Mouse (Mus musculus) liver, embryonic 12.5 days (tissue): ENCODE data around the gene Gm20458. TPM values are rescaled to one million over a fixed set of nuclear protein-coding genes. Genes with fewer than 3 reads are reported as not detected.

Source experiments
- ATAC-seq: fragments of 200-750 bp; cut with Nextera tagmentation; 2 replicates; pipeline ENCODE4 v1.8.0; 2017; ENCODE audit warnings: moderate number of reproducible peaks, mild to moderate bottlenecking, moderate library complexity
- H3K27ac ChIP-seq: fragments of 300-500 bp; sonication (generic); 2 replicates; pipeline ENCODE4 v1.5.1; 2016; ENCODE audit warnings: mild to moderate bottlenecking
- H3K27me3 ChIP-seq: fragments of 300-500 bp; sonication (generic); replicated peaks from 2 replicates; pipeline ENCODE4 v1.6.1; 2016; ENCODE audit warnings: mild to moderate bottlenecking, moderate library complexity
- H3K36me3 ChIP-seq: fragments of 300-500 bp; sonication (generic); 2 replicates; pipeline ENCODE4 v1.6.1; 2016; ENCODE audit warnings: mild to moderate bottlenecking, moderate library complexity
- H3K4me1 ChIP-seq: fragments of 300-500 bp; sonication (generic); 2 replicates; pipeline ENCODE4 v1.6.1; 2016
- H3K4me2 ChIP-seq: fragments of 300-500 bp; sonication (generic); 2 replicates; pipeline ENCODE4 v1.6.1; 2016; ENCODE audit warnings: mild to moderate bottlenecking, moderate library complexity
- H3K4me3 ChIP-seq: fragments of 300-500 bp; sonication (generic); 2 replicates; pipeline ENCODE4 v1.5.1; 2016; ENCODE audit warnings: mild to moderate bottlenecking, moderate library complexity
- H3K9ac ChIP-seq: fragments of 300-500 bp; sonication (generic); 2 replicates; pipeline ENCODE4 v1.6.1; 2016; ENCODE audit warnings: mild to moderate bottlenecking, moderate library complexity
- H3K9me3 ChIP-seq: fragments of 300-500 bp; sonication (generic); replicated peaks from 2 replicates; pipeline ENCODE4 v1.6.1; 2016; ENCODE audit warnings: mild to moderate bottlenecking, moderate library complexity
- WGBS: fragments of 180-500 bp; shearing (Covaris S2); methylation state at CpG from one replicate; pipeline ENCODE4 v1.1.7; 2016; ENCODE audit not compliant: insufficient replicate concordance; 5-methylcytosine and 5-hydroxymethylcytosine counted together
- polyA plus RNA-seq: library from polyadenylated mRNA; unstranded; fragments of >200 nt; fragmentation: Nextera tagmentation; extraction: Ambion mirVana; gene quantifications from 2 replicates; pipeline ENCODE4 v1.2.1, GENCODE M21; 2016

Gene Gm20458
- 4.7 and 5.2 TPM in 2 replicates for polyA plus RNA-seq

DNA sequence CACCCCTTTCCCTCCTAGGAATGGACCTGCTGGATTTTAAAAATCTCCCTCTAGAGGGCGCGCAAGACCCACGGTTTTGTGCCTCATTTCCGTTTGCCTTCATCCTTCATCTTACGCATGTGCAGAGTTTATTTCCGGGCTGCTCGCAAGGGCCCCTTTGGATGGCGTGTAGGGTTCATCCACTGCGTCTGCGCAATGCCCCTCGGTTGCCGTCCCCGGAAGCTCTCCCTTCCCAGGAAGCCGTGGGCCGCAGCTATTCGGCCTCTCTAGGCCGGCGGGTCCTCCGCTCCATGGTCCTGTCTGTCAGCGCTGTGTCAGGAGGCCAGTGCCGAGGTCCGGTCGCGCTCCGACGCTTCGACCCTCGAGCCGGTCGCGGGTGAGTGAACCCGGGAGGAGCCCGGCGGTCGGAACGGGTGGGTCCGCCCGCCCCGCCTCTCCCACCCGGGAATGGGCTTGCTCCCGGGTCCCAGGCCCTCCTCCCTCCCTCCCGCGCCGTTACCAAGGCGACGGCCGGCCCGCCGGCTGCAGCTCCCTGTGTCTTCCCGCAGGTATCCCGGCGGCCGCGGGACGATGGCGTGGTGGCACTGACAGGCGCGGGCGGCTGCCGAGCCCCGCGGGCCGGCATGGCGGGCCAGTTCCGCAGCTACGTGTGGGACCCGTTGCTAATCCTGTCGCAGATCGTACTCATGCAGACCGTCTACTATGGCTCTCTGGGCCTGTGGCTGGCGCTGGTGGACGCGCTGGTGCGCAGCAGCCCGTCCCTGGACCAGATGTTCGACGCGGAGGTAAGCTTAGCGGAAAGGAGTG lies at the start of gene Gm20458:
Gm20458 (plus strand) TSS at position 223 of the 807 bp plus-strand sequence.
- Histone ChIP-seq H3K9ac (peak within 1 kb of the TSS; percentile 82), H3K27ac (peak within 1 kb of the TSS; percentile 72), H3K4me2 (peak within 1 kb of the TSS; percentile 89), H3K27me3 (peaks cover 19% of the 10 kb centered on the region; the same call in 1 of the 2 replicates), H3K4me1 (peaks cover 24% of the 10 kb centered on the region), H3K36me3 (peaks cover 34% of the 10 kb centered on the region), H3K9me3 (no peaks in the 10 kb centered on the region), H3K4me3 (peak within 1 kb of the TSS; percentile 86)
- WGBS = under 1% methylated on average over 78 of the region's 79 CpGs
- peak; percentile 98 for ATAC-seq

DNA sequence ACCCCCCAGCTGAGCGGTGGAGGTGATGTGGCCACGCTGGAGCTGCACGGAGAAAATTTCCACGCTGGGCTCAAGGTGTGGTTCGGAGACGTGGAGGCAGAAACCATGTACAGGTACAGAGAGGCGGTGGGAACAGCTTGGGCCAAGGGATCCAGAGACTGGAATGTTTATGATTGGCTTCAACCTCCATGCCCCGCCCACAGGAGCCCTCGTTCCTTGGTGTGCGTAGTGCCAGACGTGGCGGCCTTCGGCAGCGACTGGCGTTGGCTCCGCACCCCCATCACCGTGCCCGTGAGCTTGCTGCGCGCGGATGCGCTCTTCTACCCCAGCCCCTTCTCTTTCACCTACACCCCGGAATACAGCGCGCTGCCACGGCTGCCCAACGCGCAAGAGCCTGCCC lies 46.6 kb upstream of the Gm20458 start:
- H3K9ac ChIP-seq = no peak overlapping the region
- no peak for ATAC-seq
- H3K36me3 ChIP-seq = no peaks in the 10 kb centered on the region
- no peaks in the 10 kb centered on the region for H3K9me3 ChIP-seq
- 23% methylated on average over 28 of the region's 28 CpGs for WGBS
- H3K4me1 ChIP-seq = no peaks in the 10 kb centered on the region
- H3K27me3 ChIP-seq = peaks cover 51% of the 10 kb centered on the region
- H3K4me3 ChIP-seq = no peak overlapping the region
- no peak overlapping the region for H3K27ac ChIP-seq
- H3K4me2 ChIP-seq = peak overlapping the region; percentile 38

DNA sequence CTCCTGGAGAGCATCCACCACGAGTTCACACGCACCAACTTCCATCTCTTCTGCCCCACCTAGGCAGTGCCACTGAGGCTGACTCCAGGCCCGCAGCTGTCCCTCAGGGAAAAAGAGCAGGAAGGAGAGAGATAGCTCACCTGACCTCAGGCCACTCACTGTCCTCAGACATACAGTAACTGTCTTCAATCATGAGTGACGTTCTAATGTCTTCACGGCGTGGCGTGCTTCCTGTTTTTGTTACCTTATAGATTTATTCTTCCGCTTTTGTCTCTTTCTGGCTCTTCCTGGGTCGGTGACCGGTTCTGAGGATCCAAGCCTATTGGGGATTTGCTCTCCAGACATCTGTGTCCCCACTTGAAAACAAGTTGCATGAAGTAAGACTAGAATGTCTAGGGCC lies 46.2 kb upstream of the Gm20458 start:
- H3K36me3 ChIP-seq = no peaks in the 10 kb centered on the region
- H3K27ac ChIP-seq = no peak overlapping the region
- H3K9me3 ChIP-seq = no peaks in the 10 kb centered on the region
- no peak overlapping the region for H3K9ac ChIP-seq
- H3K4me3 ChIP-seq = no peak overlapping the region
- WGBS = 48% methylated on average over 10 of the region's 10 CpGs
- no peak for ATAC-seq
- peak overlapping the region; percentile 38 for H3K4me2 ChIP-seq
- H3K27me3 ChIP-seq = peaks cover 47% of the 10 kb centered on the region
- no peaks in the 10 kb centered on the region for H3K4me1 ChIP-seq

DNA sequence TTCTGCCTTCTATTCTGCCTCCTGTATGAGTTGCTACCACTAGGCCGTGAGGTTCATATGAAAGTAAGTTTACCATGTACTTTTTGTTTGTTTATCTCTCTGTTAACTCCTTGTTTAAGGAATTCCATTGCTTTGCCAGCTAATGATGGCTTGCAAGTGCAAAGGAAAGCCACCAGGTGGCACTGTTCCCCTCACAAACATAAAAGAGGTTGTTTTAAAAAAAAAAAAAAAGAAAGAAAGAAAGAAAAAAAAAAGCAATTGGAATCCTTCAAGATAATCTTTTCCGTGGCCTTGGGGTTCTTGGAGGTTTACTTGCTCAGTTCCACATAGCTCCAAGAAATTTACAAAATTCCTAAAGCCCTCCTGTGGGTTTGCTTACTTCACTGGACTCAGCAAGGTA lies 43.6 kb upstream of the Gm20458 start:
- Histone ChIP-seq H3K4me2 (no peak overlapping the region), H3K36me3 (no peaks in the 10 kb centered on the region), H3K27me3 (peaks cover 32% of the 10 kb centered on the region), H3K4me1 (no peaks in the 10 kb centered on the region), H3K9ac (no peak overlapping the region), H3K9me3 (no peaks in the 10 kb centered on the region), H3K4me3 (no peak overlapping the region), H3K27ac (no peak overlapping the region)
- 2% methylated on average over 2 of the region's 2 CpGs for WGBS
- ATAC-seq = no peak

DNA sequence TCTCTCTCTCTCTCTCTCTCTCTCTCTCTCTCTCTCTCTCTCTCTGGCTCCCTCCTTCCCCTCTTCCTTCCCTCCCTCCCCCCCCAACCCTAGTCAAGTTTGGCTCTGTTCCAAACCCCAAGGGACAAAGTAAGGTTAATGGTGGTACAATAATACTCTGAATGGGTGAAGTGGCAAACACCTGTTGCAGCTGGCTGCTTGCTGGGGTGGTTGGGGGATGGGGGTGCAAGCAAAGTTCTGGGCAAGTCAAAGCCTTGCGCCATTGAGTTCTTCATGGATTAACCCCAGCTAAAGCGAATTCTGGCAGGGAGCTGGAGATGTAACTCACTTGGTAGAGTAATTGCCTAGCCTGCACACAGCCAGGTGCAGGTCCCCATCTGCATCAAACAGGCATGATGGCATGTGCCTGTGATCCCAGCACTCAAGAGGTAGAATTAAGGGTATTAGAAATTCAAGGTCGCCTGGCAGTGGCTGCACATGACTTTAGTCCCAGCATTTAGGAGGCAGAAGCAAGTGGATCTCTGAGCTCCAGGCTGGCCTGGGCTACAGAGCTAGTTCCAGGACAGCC lies 42.4 kb upstream of the Gm20458 start:
- ATAC-seq = no peak
- 24% methylated on average over 3 of the region's 3 CpGs for WGBS
- peaks cover 24% of the 10 kb centered on the region for H3K27me3 ChIP-seq
- no peak overlapping the region for H3K9ac ChIP-seq
- H3K27ac ChIP-seq = no peak overlapping the region
- no peak overlapping the region for H3K4me3 ChIP-seq
- H3K4me1 ChIP-seq = no peaks in the 10 kb centered on the region
- no peaks in the 10 kb centered on the region for H3K36me3 ChIP-seq
- H3K9me3 ChIP-seq = no peaks in the 10 kb centered on the region
- H3K4me2 ChIP-seq = no peak overlapping the region

DNA sequence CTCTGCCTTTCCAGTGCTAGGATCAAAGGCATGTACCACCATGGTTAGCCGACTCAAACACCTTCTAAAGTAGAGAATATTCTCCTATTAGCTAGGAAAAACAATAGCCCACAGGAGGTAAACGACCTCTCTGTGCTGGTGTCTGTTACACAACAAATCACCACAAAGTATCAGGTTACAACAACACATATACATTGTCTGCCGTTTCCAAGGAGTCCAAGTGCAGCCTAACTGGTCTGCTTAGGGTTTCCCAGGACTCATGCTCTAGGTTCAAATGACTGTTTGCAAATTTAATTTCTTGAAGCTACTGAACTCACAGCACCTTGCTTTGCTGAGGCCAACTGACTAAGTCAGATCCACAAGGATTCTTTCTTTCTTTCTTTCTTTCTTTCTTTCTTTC lies 41.3 kb upstream of the Gm20458 start:
- H3K9me3 ChIP-seq = no peaks in the 10 kb centered on the region
- no peak overlapping the region for H3K27ac ChIP-seq
- 10% methylated on average over 3 of the region's 3 CpGs for WGBS
- no peak overlapping the region for H3K4me3 ChIP-seq
- no peaks in the 10 kb centered on the region for H3K4me1 ChIP-seq
- H3K27me3 ChIP-seq = peaks cover 14% of the 10 kb centered on the region; the same call in 1 of the 2 replicates
- no peak overlapping the region for H3K9ac ChIP-seq
- ATAC-seq = no peak
- H3K36me3 ChIP-seq = peaks cover 7% of the 10 kb centered on the region
- H3K4me2 ChIP-seq = no peak overlapping the region

DNA sequence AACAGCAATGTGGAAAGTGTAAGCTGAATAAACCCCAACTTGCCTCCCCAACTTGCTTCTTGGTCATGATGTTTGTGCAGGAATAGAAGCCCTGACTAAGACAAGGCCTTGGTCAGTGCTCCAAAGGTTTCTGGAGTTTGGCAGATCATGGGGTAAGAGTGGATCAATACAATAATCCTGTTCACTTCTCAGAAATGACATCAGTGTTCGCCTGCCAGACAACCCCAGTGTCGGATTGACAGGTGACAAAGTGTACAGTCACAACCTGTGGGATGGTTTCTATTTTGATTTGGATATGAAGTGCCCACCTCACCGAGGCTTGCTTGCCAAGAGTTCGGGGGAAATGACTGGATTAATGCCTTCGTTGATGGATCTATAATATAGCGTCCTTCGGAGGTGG lies 39.5 kb upstream of the Gm20458 start:
- ATAC-seq = no peak
- H3K4me3 ChIP-seq = no peak overlapping the region
- H3K4me1 ChIP-seq = no peaks in the 10 kb centered on the region
- H3K27me3 ChIP-seq = peaks cover 15% of the 10 kb centered on the region
- no peak overlapping the region for H3K27ac ChIP-seq
- H3K9me3 ChIP-seq = no peaks in the 10 kb centered on the region
- H3K36me3 ChIP-seq = peaks cover 10% of the 10 kb centered on the region
- WGBS = 62% methylated on average over 7 of the region's 7 CpGs
- no peak overlapping the region for H3K9ac ChIP-seq
- no peak overlapping the region for H3K4me2 ChIP-seq

DNA sequence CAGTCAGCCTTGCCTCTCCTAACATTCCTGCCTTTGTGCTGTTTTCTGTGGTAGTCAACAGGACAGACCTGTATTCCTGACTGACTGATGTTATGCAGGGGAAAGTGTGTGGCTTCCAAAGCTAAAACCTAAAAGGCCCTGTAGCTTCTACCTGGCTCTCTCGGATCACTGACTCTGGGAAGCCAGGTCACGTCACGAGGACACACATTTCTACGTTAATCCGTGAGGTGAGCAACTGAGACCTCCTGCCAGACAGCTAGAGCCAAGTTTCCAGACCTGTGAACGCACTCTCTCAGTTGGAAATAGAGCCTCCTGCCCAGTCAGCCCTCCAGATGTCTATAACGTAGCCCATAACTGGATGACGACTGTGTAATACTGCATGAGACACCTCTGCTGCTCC lies 38.8 kb upstream of the Gm20458 start:
- no peak overlapping the region for H3K27ac ChIP-seq
- 72% methylated on average over 8 of the region's 8 CpGs for WGBS
- H3K27me3 ChIP-seq = peaks cover 21% of the 10 kb centered on the region
- H3K4me1 ChIP-seq = no peaks in the 10 kb centered on the region
- no peak overlapping the region for H3K9ac ChIP-seq
- H3K9me3 ChIP-seq = no peaks in the 10 kb centered on the region
- no peak for ATAC-seq
- H3K36me3 ChIP-seq = peaks cover 10% of the 10 kb centered on the region
- H3K4me3 ChIP-seq = no peak overlapping the region
- H3K4me2 ChIP-seq = no peak overlapping the region

DNA sequence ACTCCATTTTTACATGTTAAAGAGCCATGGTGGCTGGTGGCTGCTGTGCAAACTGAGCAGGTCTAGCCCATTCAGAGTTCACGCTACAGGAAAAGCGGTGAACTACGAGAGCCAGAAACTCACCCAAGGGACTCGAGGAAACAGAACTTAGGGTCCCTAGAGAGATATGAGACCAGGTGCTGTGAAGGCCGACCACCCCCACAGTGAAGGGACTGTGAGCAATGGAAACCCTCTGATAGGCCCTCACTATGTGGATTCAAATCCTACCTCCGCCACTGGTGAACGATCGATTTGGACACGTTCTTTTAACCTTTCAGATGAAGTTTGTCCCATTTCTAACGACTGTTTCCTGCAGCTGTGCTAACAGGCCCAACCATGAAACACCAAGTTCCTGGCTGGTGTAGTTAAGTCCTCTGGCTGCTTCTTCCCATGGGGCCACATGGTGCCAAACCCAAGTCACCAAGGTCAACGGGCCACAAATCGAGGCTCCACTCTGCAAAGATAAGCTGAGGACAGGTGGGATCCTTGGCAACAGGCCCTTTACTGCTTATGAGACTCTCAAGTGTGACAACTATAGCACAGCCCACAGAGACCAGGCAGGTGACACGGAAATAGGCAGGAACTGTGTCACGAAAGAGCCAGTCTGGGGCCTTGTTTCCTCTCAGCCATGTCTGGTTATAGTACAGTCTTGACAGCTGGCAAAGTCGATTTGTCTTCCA lies 37.9 kb upstream of the Gm20458 start:
- peaks cover 15% of the 10 kb centered on the region for H3K36me3 ChIP-seq
- H3K4me2 ChIP-seq = no peak overlapping the region
- no peaks in the 10 kb centered on the region for H3K4me1 ChIP-seq
- no peaks in the 10 kb centered on the region for H3K9me3 ChIP-seq
- no peak overlapping the region for H3K27ac ChIP-seq
- H3K9ac ChIP-seq = no peak overlapping the region
- ATAC-seq = no peak
- peaks cover 28% of the 10 kb centered on the region for H3K27me3 ChIP-seq
- WGBS = 68% methylated on average over 15 of the region's 15 CpGs
- H3K4me3 ChIP-seq = no peak overlapping the region

DNA sequence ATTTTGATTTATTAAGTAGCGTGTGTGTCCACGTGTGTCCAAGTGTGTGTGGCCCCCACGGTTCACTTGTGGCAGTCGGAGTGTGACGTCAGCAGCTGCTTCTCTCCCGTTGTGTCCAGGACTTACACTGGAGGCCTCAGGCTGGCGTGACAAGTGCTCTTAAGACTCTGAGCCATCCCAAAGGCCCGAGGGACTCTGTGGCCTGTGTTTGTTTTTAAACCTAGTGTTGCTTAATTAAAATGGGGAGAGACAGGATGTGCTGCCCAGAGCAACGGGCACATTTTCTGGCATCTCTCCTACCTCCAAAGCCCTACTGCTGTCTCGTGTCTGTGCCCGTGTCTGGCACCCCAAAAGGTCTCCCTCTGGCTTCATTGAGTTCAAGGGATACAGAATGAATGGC lies 37.3 kb upstream of the Gm20458 start:
- Histone ChIP-seq H3K4me2 (no peak overlapping the region), H3K4me3 (no peak overlapping the region), H3K36me3 (peaks cover 18% of the 10 kb centered on the region), H3K4me1 (0 out of 2 replicates have a peak, but pooled peaks cover 3% of the 10 kb centered on the region), H3K27ac (no peak overlapping the region), H3K27me3 (peaks cover 32% of the 10 kb centered on the region), H3K9me3 (no peaks in the 10 kb centered on the region), H3K9ac (no peak overlapping the region)
- WGBS = 72% methylated on average over 11 of the region's 11 CpGs
- no peak for ATAC-seq

DNA sequence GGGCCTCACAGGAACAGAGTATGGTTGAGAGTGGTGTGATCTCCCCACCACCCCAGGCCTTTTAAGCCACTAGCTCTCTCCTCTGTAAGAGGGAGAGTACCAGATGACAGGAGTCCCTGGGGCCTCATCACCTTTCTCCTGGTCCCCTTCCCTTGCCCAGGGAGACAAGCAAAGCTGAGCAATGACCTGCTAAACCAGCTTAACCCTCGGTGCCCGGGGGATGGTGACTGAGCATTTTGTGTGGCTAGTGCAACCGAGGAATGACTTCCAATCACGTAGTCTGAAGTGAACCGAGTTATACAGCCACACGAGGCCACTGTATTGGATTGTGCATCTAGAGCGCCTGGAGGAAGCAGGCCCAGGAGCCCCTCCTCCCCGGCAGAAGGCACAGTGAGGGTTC lies 36.4 kb upstream of the Gm20458 start:
- no peak overlapping the region for H3K27ac ChIP-seq
- H3K4me2 ChIP-seq = no peak overlapping the region
- 0 out of 2 replicates have a peak, but pooled peaks cover 3% of the 10 kb centered on the region for H3K4me1 ChIP-seq
- 77% methylated on average over 8 of the region's 8 CpGs for WGBS
- no peak for ATAC-seq
- no peaks in the 10 kb centered on the region for H3K9me3 ChIP-seq
- H3K27me3 ChIP-seq = peaks cover 39% of the 10 kb centered on the region
- peaks cover 23% of the 10 kb centered on the region for H3K36me3 ChIP-seq
- no peak overlapping the region for H3K4me3 ChIP-seq
- no peak overlapping the region for H3K9ac ChIP-seq

DNA sequence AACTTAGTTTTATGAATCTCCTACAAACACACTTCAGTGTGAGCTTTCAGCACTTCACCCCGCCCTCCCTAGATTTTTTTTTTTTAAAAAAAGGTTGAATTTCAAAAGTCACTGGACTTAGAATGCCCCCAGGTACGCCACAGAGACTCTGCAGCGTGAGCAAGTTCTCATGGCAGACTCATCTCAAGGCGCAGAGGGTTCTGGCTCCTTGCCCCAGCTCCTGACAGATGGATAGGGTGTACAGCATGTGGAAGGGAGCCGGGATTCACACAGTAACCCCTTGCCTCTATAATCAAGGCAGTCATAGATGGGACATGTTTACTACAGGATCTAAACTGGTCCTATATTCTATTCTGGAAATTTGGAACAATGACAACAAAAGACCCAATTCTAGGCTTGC lies 35.4 kb upstream of the Gm20458 start:
- Histone ChIP-seq H3K9me3 (no peaks in the 10 kb centered on the region), H3K4me2 (no peak overlapping the region), H3K4me1 (0 out of 2 replicates have a peak, but pooled peaks cover 3% of the 10 kb centered on the region), H3K36me3 (peaks cover 23% of the 10 kb centered on the region), H3K27ac (no peak overlapping the region), H3K4me3 (no peak overlapping the region), H3K27me3 (peaks cover 46% of the 10 kb centered on the region), H3K9ac (no peak overlapping the region)
- 67% methylated on average over 5 of the region's 5 CpGs for WGBS
- no peak for ATAC-seq
